Mouse (Mus musculus) forebrain, embryonic 10.5 days (tissue): ENCODE results near the gene Dnaja1. TPM values are rescaled to one million over a fixed set of nuclear protein-coding genes. Genes with fewer than 3 reads are reported as not detected.

Experiments
- DNase-seq: peaks from one replicate; pipeline ENCODE4 v3.0.0-alpha.2; 2017; ENCODE audit warnings: low spot score; ENCODE audit errors: extremely low spot score
- H3K27ac ChIP-seq: fragments of 300-500 bp; sonication (generic); 2 replicates; pipeline ENCODE4 v1.5.1; 2016; ENCODE audit warnings: mild to moderate bottlenecking
- H3K27me3 ChIP-seq: fragments of 300-500 bp; sonication (generic); 2 replicates; pipeline ENCODE4 v1.6.1; 2016; ENCODE audit warnings: mild to moderate bottlenecking; ENCODE audit not compliant: poor library complexity, severe bottlenecking
- H3K36me3 ChIP-seq: fragments of 300-500 bp; sonication (generic); replicated peaks from 2 replicates; pipeline ENCODE4 v1.6.1; 2016; ENCODE audit warnings: mild to moderate bottlenecking, moderate library complexity
- H3K4me1 ChIP-seq: fragments of 300-500 bp; sonication (generic); 2 replicates; pipeline ENCODE4 v1.6.1; 2016
- H3K4me3 ChIP-seq: fragments of 300-500 bp; sonication (generic); 2 replicates; pipeline ENCODE4 v1.5.1; 2016; ENCODE audit warnings: mild to moderate bottlenecking, moderate library complexity
- H3K9me3 ChIP-seq: fragments of 300-500 bp; sonication (generic); 2 replicates; pipeline ENCODE4 v1.6.1; 2016; ENCODE audit warnings: mild to moderate bottlenecking, moderate library complexity
- WGBS: fragments of 180-500 bp; shearing (Covaris S2); methylation state at CpG from one replicate; pipeline ENCODE4 v1.1.7; 2016; 5-methylcytosine and 5-hydroxymethylcytosine counted together
- polyA plus RNA-seq: library from polyadenylated mRNA; unstranded; fragments of >200 nt; fragmentation: Nextera tagmentation; extraction: Ambion mirVana; gene quantifications from 2 replicates; pipeline ENCODE4 v1.2.1, GENCODE M21; 2016

Gene Dnaja1
- polyA plus RNA-seq: 570 and 635 TPM in 2 replicates

GRCm38 (mm10) chr4:40722011-40722666 lies at the start of gene Dnaja1:
Dnaja1 (plus strand) TSS chr4:40722150.
- no peaks in the 10 kb centered on the region for H3K27me3 ChIP-seq
- peak; percentile 93 for DNase-seq
- H3K9me3 ChIP-seq: no peaks in the 10 kb centered on the region
- peak within 1 kb of the TSS; percentile 97 for H3K27ac ChIP-seq
- H3K4me1 ChIP-seq: peaks cover 43% of the 10 kb centered on the region
- H3K36me3 ChIP-seq: peaks cover 32% of the 10 kb centered on the region
- peak within 1 kb of the TSS; percentile 69 for H3K4me3 ChIP-seq
- WGBS: under 1% methylated on average over 54 of the region's 54 CpGs

DNA sequence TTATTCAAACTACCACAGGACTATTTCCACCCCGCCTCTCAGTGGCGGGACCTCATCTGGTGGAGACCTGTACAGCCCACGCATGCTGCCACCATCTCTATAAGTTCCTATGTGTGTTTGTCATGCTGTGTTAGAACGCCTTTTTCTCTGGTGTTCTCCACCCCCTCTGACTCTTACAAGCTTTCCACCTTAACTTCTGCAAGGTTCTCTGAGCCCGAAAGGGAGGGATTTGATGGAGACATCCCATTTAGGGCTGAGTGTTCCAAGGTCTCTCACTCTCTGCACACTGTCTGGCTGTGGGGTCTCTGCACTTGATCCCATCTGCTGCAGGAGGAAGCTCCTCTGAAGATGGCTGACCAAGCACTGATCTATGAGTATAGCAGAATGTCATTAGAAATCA lies 48.4 kb upstream of the Dnaja1 start:
- no peaks in the 10 kb centered on the region for H3K9me3 ChIP-seq
- H3K36me3 ChIP-seq: no peaks in the 10 kb centered on the region
- H3K4me1 ChIP-seq: peaks cover 16% of the 10 kb centered on the region
- WGBS: 94% methylated on average over 5 of the region's 5 CpGs
- no peak overlapping the region for H3K27ac ChIP-seq
- no peak for DNase-seq
- H3K27me3 ChIP-seq: no peaks in the 10 kb centered on the region
- H3K4me3 ChIP-seq: no peak overlapping the region

DNA sequence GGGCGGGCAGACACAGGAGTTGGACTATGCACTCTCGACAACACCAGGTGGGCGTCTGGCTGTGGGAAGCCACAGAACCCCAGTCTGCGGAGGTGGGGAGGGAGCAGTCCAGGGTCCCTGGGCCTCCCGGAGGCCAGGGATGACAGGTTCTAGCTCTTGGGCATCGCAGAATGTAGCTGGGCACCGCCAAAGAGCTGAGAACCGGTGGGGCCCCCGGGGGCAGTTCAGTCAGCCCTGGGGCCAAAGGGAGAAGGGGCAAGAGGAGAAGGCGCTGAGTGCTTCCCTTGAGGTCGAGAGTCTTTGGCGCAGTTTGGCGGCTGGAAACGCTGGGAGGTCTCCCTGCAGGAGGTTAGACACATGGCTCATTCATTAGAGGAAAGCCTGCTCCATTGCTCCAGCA lies 45.6 kb upstream of the Dnaja1 start:
- DNase-seq: peak; percentile 21
- peaks cover 16% of the 10 kb centered on the region for H3K4me1 ChIP-seq
- no peaks in the 10 kb centered on the region for H3K9me3 ChIP-seq
- H3K27ac ChIP-seq: peak overlapping the region; percentile 65
- no peak overlapping the region; the same call in 1 of the 2 replicates for H3K4me3 ChIP-seq
- WGBS: 20% methylated on average over 14 of the region's 14 CpGs
- no peaks in the 10 kb centered on the region for H3K36me3 ChIP-seq
- no peaks in the 10 kb centered on the region for H3K27me3 ChIP-seq

GRCm38 (mm10) chr4:40677132-40677531 lies 44.8 kb upstream of the Dnaja1 start:
- Histone ChIP-seq H3K9me3 (no peaks in the 10 kb centered on the region), H3K27me3 (no peaks in the 10 kb centered on the region), H3K36me3 (no peaks in the 10 kb centered on the region), H3K4me3 (no peak overlapping the region), H3K27ac (no peak overlapping the region), H3K4me1 (peaks cover 16% of the 10 kb centered on the region)
- DNase-seq: no peak
- 54% methylated on average over 5 of the region's 5 CpGs for WGBS

DNA sequence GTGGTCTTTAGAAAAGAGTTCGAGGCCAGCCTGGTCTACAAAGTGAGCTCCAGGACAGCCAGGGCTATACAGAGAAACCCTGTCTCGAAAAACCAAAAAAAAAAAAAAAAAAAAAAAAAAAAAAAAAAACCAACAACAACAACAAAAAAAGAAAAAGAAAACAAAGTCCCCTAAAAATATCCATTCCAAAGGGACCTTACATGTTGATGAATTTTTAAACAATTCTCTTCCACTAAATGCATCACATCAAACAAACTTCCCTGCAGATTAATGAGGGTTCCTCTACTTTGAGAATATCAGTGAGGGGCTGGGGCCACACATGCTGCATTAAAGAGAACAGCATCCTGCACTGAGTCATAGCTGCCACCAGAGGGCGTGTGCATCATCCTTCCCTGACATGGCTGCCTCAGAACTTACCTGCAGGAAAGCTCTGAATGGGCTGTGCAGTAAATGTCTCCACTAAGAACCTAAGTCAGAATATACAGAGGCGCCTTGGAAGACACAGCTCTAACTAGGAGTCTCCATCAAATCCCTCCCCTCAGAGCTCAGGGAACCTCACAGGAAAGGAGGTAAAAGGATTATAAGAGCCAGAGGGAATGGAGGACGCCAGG lies 41.6 kb upstream of the Dnaja1 start:
- DNase-seq: peak; percentile 49
- H3K27me3 ChIP-seq: no peaks in the 10 kb centered on the region
- H3K36me3 ChIP-seq: peaks cover 5% of the 10 kb centered on the region
- H3K27ac ChIP-seq: no peak overlapping the region
- H3K4me1 ChIP-seq: peaks cover 16% of the 10 kb centered on the region
- no peaks in the 10 kb centered on the region for H3K9me3 ChIP-seq
- WGBS: 57% methylated on average over 5 of the region's 5 CpGs
- H3K4me3 ChIP-seq: no peak overlapping the region

- H3K36me3 ChIP-seq: peaks cover 21% of the 10 kb centered on the region
- H3K4me1 ChIP-seq: peaks cover 7% of the 10 kb centered on the region
- no peak for DNase-seq
- no peaks in the 10 kb centered on the region for H3K27me3 ChIP-seq
- no peaks in the 10 kb centered on the region for H3K9me3 ChIP-seq
- WGBS: 36% methylated on average over 3 of the region's 3 CpGs
- no peak overlapping the region for H3K4me3 ChIP-seq
- H3K27ac ChIP-seq: no peak overlapping the region
Observed at GRCm38 (mm10) chr4:40681908-40682307, 40.0 kb upstream of the Dnaja1 start.

GRCm38 (mm10) chr4:40682359-40682758 lies 39.6 kb upstream of the Dnaja1 start:
- 90% methylated on average over 5 of the region's 5 CpGs for WGBS
- no peak for DNase-seq
- no peak overlapping the region for H3K4me3 ChIP-seq
- H3K36me3 ChIP-seq: peaks cover 25% of the 10 kb centered on the region
- H3K27ac ChIP-seq: no peak overlapping the region
- no peaks in the 10 kb centered on the region for H3K27me3 ChIP-seq
- H3K4me1 ChIP-seq: peaks cover 3% of the 10 kb centered on the region
- no peaks in the 10 kb centered on the region for H3K9me3 ChIP-seq

GRCm38 (mm10) chr4:40683306-40683705 lies 38.6 kb upstream of the Dnaja1 start:
- H3K36me3 ChIP-seq: peaks cover 33% of the 10 kb centered on the region
- DNase-seq: no peak
- no peaks in the 10 kb centered on the region for H3K27me3 ChIP-seq
- 84% methylated on average over 2 of the region's 2 CpGs for WGBS
- H3K4me3 ChIP-seq: no peak overlapping the region
- no peaks in the 10 kb centered on the region for H3K9me3 ChIP-seq
- no peaks in the 10 kb centered on the region for H3K4me1 ChIP-seq
- no peak overlapping the region for H3K27ac ChIP-seq

GRCm38 (mm10) chr4:40691100-40691499 lies 30.9 kb upstream of the Dnaja1 start:
- no peaks in the 10 kb centered on the region for H3K9me3 ChIP-seq
- 82% methylated on average over 11 of the region's 11 CpGs for WGBS
- H3K4me3 ChIP-seq: no peak overlapping the region
- DNase-seq: no peak
- H3K36me3 ChIP-seq: peaks cover 82% of the 10 kb centered on the region
- H3K27ac ChIP-seq: no peak overlapping the region
- no peaks in the 10 kb centered on the region for H3K4me1 ChIP-seq
- no peaks in the 10 kb centered on the region for H3K27me3 ChIP-seq

DNA sequence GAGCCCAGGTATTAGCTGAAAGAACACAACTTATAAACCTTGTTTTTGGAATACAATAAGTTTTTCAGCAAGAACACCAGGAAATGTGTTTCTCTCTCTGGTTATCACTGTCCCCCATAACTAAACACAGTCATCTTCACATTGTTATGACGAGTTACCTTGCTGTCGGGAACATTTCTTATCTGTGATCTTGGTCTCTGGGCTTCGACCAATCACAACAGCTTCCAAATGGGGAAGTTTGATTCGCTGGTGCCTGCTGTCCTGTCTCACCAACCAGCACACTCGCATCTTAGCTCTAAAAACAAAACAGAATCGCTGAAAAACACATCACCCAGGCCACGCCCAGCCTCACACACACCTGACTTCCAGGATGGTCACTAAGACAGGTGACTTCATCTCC lies 24.9 kb upstream of the Dnaja1 start:
- H3K36me3 ChIP-seq: peaks cover 44% of the 10 kb centered on the region
- no peak overlapping the region for H3K27ac ChIP-seq
- H3K27me3 ChIP-seq: no peaks in the 10 kb centered on the region
- no peak for DNase-seq
- no peak overlapping the region for H3K4me3 ChIP-seq
- WGBS: 81% methylated on average over 7 of the region's 7 CpGs
- H3K4me1 ChIP-seq: peaks cover 11% of the 10 kb centered on the region
- H3K9me3 ChIP-seq: no peaks in the 10 kb centered on the region

DNA sequence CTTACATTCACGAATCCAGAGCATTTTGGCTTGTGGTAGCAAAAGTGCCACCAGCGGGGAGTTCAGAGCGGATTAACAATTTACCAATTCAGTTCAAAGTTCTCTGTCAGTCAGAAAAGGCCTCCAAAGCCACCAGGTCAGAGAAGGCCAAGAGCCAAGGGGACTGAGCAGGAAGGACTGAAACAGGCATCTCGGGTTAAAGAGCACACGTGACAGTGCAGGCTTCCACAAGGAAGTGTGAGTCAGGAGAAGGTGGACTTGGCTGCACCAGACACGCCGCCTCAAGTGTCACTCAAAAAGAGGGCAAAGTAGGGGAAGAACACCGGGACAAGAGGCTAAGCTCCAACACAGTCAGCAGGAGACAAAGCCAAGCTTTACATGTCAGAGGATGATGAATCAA lies 21.7 kb upstream of the Dnaja1 start:
- WGBS: 82% methylated on average over 8 of the region's 8 CpGs
- no peak for DNase-seq
- H3K27ac ChIP-seq: no peak overlapping the region
- H3K36me3 ChIP-seq: peaks cover 14% of the 10 kb centered on the region
- no peak overlapping the region for H3K4me3 ChIP-seq
- H3K4me1 ChIP-seq: peaks cover 28% of the 10 kb centered on the region
- no peaks in the 10 kb centered on the region for H3K27me3 ChIP-seq
- no peaks in the 10 kb centered on the region for H3K9me3 ChIP-seq

GRCm38 (mm10) chr4:40701796-40702195 lies 20.2 kb upstream of the Dnaja1 start:
- 88% methylated on average over 3 of the region's 3 CpGs for WGBS
- DNase-seq: no peak
- H3K27ac ChIP-seq: peak overlapping the region; percentile 94; the same call in 1 of the 2 replicates

More at GRCm38 (mm10) chr4:40701796-40702195, 20.2 kb upstream of the Dnaja1 start:
- Histone ChIP-seq H3K27me3 (no peaks in the 10 kb centered on the region), H3K4me1 (peaks cover 28% of the 10 kb centered on the region), H3K4me3 (peak overlapping the region; percentile 70), H3K36me3 (peaks cover under 1% of the 10 kb centered on the region), H3K9me3 (no peaks in the 10 kb centered on the region)
